Mouse (Mus musculus) erythroblast, embryonic 14.5 days (primary cell): ENCODE data around the gene Cstf2.

Experiments used
- GATA1 ChIP-seq: IDR thresholded peaks from 2 replicates; pipeline ENCODE4 v1.6.1; 2012; ENCODE audit warnings: low read length, inconsistent platforms, mixed read lengths
- TAL1 ChIP-seq: IDR thresholded peaks from 3 replicates; pipeline ENCODE4 v1.6.1; 2012; ENCODE audit warnings: low read length, inconsistent platforms, mixed read lengths

DNA sequence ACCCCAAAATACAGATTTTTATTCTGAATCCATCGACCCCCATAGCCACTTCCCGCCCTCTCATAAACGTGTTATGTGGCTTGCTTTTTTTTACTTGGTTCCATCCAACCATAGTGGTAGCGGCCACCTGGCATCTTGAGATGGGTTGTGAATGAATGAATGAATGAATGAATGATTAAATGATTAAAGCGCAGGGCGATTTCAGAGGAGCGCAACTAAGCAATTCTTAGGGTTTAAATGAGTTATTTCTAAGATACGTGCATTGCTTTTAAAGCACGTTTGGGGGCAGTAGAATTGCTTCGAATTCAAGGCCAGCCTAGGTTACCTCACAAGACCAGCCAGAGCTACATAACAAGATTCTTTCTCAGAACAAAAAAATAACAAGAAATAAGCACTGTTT is 777 bp downstream of the Cstf2 start:
- no peak for TF ChIP-seq TAL1
- no peak for TF ChIP-seq GATA1
